Mouse (Mus musculus) 416B (cell line): ENCODE measurements around the gene Scn3a.

Experiments
- DNase-seq: peaks from one replicate; pipeline ENCODE4 v3.0.0; 2011; ENCODE audit warnings: low read depth

Scn3a gene

GRCm38 (mm10) chr2:65413746-65414145, 153.7 kb downstream of the Scn3a start:
- DNase-seq, result peak; percentile 60
